Mouse (Mus musculus) neural tube, embryonic 14.5 days (tissue): ENCODE data around the gene Kdm4c. TPM values are rescaled to one million over a fixed set of nuclear protein-coding genes. Genes with fewer than 3 reads are reported as not detected.
"Not testable (repeated sequence)": the region's sequence is repeated elsewhere in the genome, so short reads cannot be mapped to it uniquely, and the experiment has no call there.

Experiments used
- ATAC-seq: fragments of 200-750 bp; cut with Nextera tagmentation; 2 replicates; pipeline ENCODE4 v1.8.0; 2017; ENCODE audit warnings: low read depth, mild to moderate bottlenecking, moderate TSS enrichment, moderate library complexity
- H3K27ac ChIP-seq: fragments of 300-500 bp; sonication (generic); 2 replicates; pipeline ENCODE4 v1.5.1; 2014; ENCODE audit warnings: low read depth, mild to moderate bottlenecking, control low read depth, low read length, moderate library complexity, mixed read lengths
- H3K27me3 ChIP-seq: fragments of 300-500 bp; sonication (generic); 2 replicates; pipeline ENCODE4 v1.6.1; 2014; ENCODE audit warnings: low read length; ENCODE audit not compliant: control insufficient read depth, insufficient read depth
- H3K36me3 ChIP-seq: fragments of 300-500 bp; sonication (generic); 2 replicates; pipeline ENCODE4 v1.6.1; 2014; ENCODE audit warnings: low read length, mixed read lengths; ENCODE audit not compliant: control insufficient read depth, insufficient read depth
- H3K4me1 ChIP-seq: fragments of 300-500 bp; sonication (generic); 2 replicates; pipeline ENCODE4 v1.6.1; 2014; ENCODE audit warnings: low read length; ENCODE audit not compliant: control insufficient read depth, insufficient read depth
- H3K4me2 ChIP-seq: fragments of 300-500 bp; sonication (generic); 2 replicates; pipeline ENCODE4 v1.6.1; 2014; ENCODE audit warnings: mild to moderate bottlenecking, low read depth, low read length, control low read depth
- H3K4me3 ChIP-seq: fragments of 300-500 bp; sonication (generic); 2 replicates; pipeline ENCODE4 v1.5.1; 2014; ENCODE audit warnings: low read depth, low read length, control low read depth, mixed read lengths
- H3K9ac ChIP-seq: fragments of 300-500 bp; sonication (generic); replicated peaks from 2 replicates; pipeline ENCODE4 v1.6.1; 2014; ENCODE audit warnings: low read depth, mild to moderate bottlenecking, control low read depth, low read length, mixed read lengths
- H3K9me3 ChIP-seq: fragments of 300-500 bp; sonication (generic); 2 replicates; pipeline ENCODE4 v1.6.1; 2016; ENCODE audit warnings: low read length; ENCODE audit not compliant: control insufficient read depth
- WGBS: fragments of 180-500 bp; shearing (Covaris S2); extraction: QIAGEN DNeasy Blood & Tissue Kit; methylation state at CpG from one replicate; pipeline ENCODE4 v1.1.7; 2014; 5-methylcytosine and 5-hydroxymethylcytosine counted together
- polyA plus RNA-seq: library from polyadenylated mRNA; unstranded; fragments of >200 nt; fragmentation: Nextera tagmentation; extraction: Ambion mirVana; gene quantifications from 2 replicates; pipeline ENCODE4 v1.2.1, GENCODE M21; 2014

Gene Kdm4c
- 22.8 and 24.5 TPM in 2 replicates for polyA plus RNA-seq

DNA sequence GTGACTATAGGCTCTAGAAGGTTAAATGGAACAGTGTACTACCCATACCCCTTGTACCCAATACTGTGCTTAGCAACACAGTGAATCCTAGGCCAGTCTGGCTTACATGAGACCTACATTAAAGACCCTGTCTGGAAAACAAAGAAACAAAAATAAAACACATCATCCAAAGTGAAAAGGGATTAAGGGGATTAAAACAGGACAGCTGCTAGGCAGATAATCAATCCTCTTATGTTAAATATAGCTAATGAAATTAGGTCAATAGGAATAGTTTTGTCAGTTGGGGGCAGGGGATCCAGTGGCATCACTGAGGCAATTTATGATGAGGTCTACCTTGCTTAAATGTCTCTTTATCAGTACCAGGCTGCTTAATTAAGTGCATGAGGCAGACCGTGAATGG is at the start of gene Kdm4c:
Gene Kdm4c (plus strand): TSS at position 322 of the 400 bp plus-strand sequence.
- H3K9me3 ChIP-seq = no peaks in the 10 kb centered on the region
- H3K27ac ChIP-seq = no peak within 1 kb of the TSS
- no peaks in the 10 kb centered on the region for H3K4me1 ChIP-seq
- no peak within 1 kb of the TSS for H3K9ac ChIP-seq
- H3K4me2 ChIP-seq = no peak within 1 kb of the TSS
- H3K27me3 ChIP-seq = no peaks in the 10 kb centered on the region
- H3K36me3 ChIP-seq = no peaks in the 10 kb centered on the region
- no peak for ATAC-seq
- 93% methylated on average over 1 of the region's 1 CpGs for WGBS
- no peak within 1 kb of the TSS for H3K4me3 ChIP-seq

DNA sequence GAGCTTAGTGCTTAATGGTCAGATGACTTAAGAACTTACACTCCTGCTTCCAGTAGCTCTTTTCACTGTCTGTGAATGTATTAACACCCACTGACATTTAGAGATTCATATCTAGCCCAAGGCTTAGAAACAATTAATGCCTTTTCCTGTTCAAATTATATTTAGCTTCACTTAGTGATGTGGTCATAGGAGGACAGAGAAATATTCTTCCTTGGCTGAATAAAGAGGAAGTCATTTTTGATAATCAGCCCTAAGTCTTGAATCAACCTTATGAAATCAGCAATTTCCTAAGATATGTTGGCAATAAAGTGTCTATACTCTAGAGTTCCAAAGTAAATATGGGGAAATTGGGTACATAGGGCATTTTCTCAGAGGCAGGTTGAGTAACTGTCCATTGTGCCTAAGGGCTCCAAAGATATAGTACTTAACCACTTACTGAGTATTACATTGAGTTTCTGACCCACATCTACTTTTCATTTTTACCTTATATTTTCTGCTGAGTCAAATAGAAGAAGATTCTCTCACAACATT is 41.0 kb upstream of the Kdm4c start:
- Histone ChIP-seq H3K36me3 (no peaks in the 10 kb centered on the region), H3K27me3 (no peaks in the 10 kb centered on the region), H3K4me1 (no peaks in the 10 kb centered on the region), H3K4me2 (no peak overlapping the region), H3K9ac (no peak overlapping the region), H3K27ac (no peak overlapping the region), H3K4me3 (no peak overlapping the region), H3K9me3 (no peaks in the 10 kb centered on the region)
- ATAC-seq = no peak

DNA sequence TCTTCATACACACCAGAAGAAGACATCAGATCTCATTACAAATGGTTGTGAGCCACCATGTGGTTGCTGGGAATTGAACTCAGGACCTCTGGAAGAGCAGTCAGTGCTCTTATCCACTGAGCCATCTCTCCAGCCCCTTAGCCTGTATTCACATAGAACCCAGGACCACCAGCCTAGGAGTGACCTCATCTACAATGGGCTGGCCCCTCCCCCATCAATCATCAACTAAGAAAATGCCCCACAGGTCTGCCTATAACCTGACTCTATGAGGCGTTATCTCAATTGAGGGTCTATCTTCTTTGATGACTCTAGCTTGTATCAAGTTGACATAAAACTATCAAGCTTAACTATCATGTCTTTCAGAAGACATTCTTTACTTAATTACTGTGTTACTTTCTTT is 20.5 kb upstream of the Kdm4c start:
- not testable (repeated sequence) for H3K4me1 ChIP-seq, H3K27me3 ChIP-seq, H3K27ac ChIP-seq, H3K9ac ChIP-seq, H3K36me3 ChIP-seq, H3K4me3 ChIP-seq, H3K4me2 ChIP-seq, H3K9me3 ChIP-seq
- peak; percentile 11; the same call in 1 of the 2 replicates for ATAC-seq
- WGBS = 91% methylated on average over 1 of the region's 1 CpGs

DNA sequence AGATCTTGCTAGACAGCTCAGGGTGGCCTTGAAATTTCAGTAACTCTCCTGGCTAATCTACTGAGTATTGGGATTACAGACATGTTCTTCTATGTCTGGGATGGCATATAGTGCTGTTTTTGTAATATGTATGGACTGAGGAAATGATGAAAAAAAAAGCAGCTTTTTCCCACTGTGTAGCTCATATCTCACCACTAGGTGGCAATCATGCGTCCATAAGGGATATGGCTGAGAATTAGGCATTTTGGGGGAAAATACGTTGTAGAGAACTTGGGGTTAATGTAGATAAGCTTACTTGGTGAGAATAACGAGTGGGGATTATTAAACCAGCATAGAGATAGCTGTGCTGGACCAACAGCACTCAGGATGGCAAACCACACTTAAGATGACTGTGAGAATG is 19.9 kb upstream of the Kdm4c start:
- WGBS = 41% methylated on average over 3 of the region's 3 CpGs
- no peak overlapping the region for H3K4me3 ChIP-seq
- H3K4me1 ChIP-seq = no peaks in the 10 kb centered on the region
- no peaks in the 10 kb centered on the region for H3K27me3 ChIP-seq
- H3K9ac ChIP-seq = no peak overlapping the region
- H3K9me3 ChIP-seq = no peaks in the 10 kb centered on the region
- no peak overlapping the region for H3K27ac ChIP-seq
- no peaks in the 10 kb centered on the region for H3K36me3 ChIP-seq
- ATAC-seq = no peak
- H3K4me2 ChIP-seq = no peak overlapping the region

DNA sequence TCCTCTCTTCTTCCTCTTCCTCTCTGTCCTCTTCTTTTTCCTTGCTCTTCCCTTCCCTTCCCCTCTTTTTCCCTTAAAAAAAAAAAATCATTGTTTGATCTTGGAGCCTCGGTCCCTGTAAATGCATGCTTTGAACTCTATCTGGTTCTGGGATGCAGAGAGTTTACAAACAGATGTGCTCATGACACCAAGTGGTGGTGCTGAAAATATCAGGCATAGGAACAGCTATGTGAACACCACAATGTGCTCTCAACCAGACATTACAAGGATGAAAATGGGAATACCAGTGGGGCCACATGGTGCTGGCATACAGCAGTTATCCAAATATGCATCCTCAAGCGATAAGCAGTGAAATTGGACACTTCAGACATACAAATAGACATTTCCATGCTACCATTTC is 18.1 kb upstream of the Kdm4c start:
- no peaks in the 10 kb centered on the region for H3K27me3 ChIP-seq
- H3K9ac ChIP-seq = no peak overlapping the region
- no peak overlapping the region for H3K27ac ChIP-seq
- H3K9me3 ChIP-seq = no peaks in the 10 kb centered on the region
- no peaks in the 10 kb centered on the region for H3K4me1 ChIP-seq
- no peak overlapping the region for H3K4me3 ChIP-seq
- no peak overlapping the region for H3K4me2 ChIP-seq
- 81% methylated on average over 2 of the region's 2 CpGs for WGBS
- ATAC-seq = no peak
- H3K36me3 ChIP-seq = no peaks in the 10 kb centered on the region

DNA sequence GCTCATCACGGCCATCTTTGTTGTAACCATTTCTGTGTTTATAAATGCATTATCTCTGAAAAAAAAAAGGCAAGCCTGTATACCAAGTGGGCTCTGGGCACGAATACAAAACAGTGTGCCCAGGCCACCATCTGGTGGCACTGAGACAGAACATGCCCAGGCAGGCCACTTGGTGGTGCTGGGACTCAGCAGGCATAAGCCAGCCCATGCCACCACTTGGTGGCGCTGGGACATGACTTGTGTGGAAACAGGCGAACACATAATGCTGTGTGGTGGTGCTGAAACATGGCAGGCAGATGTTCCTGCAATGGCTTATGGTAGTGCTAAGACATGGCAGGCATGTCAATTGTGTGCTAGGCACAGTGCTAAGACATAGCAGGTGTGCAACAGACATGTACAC is 11.3 kb upstream of the Kdm4c start:
- H3K4me3 ChIP-seq = no peak overlapping the region
- 77% methylated on average over 4 of the region's 4 CpGs for WGBS
- H3K4me2 ChIP-seq = no peak overlapping the region
- H3K9me3 ChIP-seq = no peaks in the 10 kb centered on the region
- no peak overlapping the region for H3K27ac ChIP-seq
- no peaks in the 10 kb centered on the region for H3K36me3 ChIP-seq
- peak; percentile 38; the same call in 1 of the 2 replicates for ATAC-seq
- no peaks in the 10 kb centered on the region for H3K27me3 ChIP-seq
- no peak overlapping the region for H3K9ac ChIP-seq
- no peaks in the 10 kb centered on the region for H3K4me1 ChIP-seq

DNA sequence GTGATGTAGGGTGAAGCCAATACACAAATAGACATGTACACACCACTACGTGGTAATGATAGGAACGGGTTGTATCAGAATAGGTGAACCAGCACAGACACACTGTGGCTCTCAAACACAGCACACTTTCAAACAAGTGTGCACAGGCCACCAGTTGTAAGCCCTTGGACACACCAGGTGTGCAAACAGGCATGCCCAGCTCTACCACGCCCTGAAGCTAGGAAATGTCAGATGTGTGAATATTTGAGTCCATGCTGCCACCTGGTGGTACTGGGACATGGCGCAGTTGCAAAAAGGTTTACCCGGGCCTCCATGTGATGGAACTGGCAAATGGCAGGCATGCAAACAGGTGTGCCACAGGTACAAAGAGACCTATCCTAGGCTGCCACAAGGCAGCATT is 10.9 kb upstream of the Kdm4c start:
- H3K27me3 ChIP-seq = no peaks in the 10 kb centered on the region
- peak; percentile 45; the same call in 1 of the 2 replicates for ATAC-seq

DNA sequence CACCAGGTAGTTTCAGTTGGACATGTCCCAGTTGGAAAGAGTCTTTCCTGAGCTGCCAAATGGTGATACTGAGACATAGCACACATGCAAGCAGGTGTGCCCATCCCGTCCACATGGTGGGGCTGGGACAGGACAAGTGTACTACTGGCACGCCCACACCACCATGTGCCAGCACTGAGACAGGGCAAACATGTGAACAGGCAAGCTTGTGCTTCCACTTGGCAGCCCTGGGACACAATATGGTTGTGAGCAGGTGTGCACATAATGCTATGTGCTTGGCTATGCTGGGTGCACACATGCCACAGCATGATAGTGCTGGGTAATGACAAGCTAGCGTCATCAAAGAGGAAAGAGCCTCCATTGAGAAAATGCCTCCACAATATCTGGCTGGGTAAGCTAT is 8.8 kb upstream of the Kdm4c start:
- no peak for ATAC-seq
- Histone ChIP-seq H3K4me1 (no peaks in the 10 kb centered on the region), H3K4me3 (no peak overlapping the region), H3K9me3 (no peaks in the 10 kb centered on the region), H3K36me3 (no peaks in the 10 kb centered on the region), H3K4me2 (no peak overlapping the region), H3K27me3 (no peaks in the 10 kb centered on the region), H3K9ac (no peak overlapping the region), H3K27ac (no peak overlapping the region)
- 81% methylated on average over 3 of the region's 3 CpGs for WGBS

More for the DNA sequence above, 10.9 kb upstream of the Kdm4c start:
- no peaks in the 10 kb centered on the region for H3K4me1 ChIP-seq
- H3K9ac ChIP-seq = no peak overlapping the region
- H3K4me2 ChIP-seq = no peak overlapping the region
- WGBS = 61% methylated on average over 5 of the region's 5 CpGs
- H3K9me3 ChIP-seq = no peaks in the 10 kb centered on the region
- no peak overlapping the region for H3K27ac ChIP-seq
- H3K36me3 ChIP-seq = no peaks in the 10 kb centered on the region
- H3K4me3 ChIP-seq = no peak overlapping the region

DNA sequence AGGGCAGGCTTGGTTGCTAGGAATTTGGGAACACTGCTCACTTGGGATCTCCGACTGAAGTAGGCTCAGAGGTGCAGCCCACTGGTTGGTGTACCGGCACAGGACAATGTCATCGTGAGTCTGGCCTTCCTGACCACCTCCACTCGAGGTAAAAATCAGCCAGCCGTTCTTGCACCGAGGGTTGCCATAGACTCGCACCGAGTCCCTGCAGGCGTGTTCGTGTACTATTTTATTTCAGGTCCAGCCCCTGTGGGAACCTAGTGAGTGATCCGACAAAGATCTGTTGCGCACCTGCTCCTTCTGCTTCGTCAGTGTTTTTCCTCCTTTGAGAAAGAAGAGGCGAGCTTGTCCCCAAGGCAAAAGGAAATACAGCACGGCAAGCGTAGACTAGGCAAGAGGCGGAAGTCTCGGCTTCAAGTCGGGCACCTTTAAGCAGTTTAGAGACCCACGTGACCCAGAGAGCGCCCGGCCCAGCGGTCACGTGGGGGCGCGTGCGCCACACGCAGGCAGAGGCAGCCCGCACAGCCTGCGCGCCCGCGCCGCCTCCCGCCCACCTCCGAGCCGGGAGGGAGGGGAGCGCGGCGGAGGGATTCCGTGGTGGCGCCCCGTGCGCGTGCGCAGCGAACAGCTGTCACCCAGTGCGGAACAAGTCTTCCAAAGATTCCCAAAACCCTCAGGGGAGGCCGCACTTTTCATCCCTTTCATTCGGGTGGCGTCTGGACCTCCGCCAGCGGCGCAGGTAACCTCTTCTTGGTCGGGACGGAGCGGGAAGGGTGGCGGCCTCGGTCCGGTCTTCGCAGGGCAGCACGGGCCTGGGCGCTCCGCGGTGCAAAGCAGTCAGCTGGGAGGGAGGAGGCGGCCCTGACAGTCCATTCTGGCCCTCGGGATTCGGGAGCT is 9.3 kb downstream of the Kdm4c start:
- Histone ChIP-seq H3K4me3 (peak overlapping the region; percentile 94), H3K36me3 (no peaks in the 10 kb centered on the region), H3K4me1 (peaks cover 4% of the 10 kb centered on the region; the same call in 1 of the 2 replicates), H3K4me2 (peak overlapping the region; percentile 72), H3K27ac (peak overlapping the region; percentile 78), H3K9me3 (no peaks in the 10 kb centered on the region), H3K9ac (peak overlapping the region; percentile 81), H3K27me3 (no peaks in the 10 kb centered on the region)
- WGBS = 1% methylated on average over 67 of the region's 68 CpGs
- ATAC-seq = peak; percentile 97
